Mouse (Mus musculus): ENCODE data around the gene Ugt1a5.
"Not testable (repeated sequence)": the region's sequence is repeated elsewhere in the genome, so short reads cannot be mapped to it uniquely, and the experiment has no call there.

Gene Ugt1a5

DNA sequence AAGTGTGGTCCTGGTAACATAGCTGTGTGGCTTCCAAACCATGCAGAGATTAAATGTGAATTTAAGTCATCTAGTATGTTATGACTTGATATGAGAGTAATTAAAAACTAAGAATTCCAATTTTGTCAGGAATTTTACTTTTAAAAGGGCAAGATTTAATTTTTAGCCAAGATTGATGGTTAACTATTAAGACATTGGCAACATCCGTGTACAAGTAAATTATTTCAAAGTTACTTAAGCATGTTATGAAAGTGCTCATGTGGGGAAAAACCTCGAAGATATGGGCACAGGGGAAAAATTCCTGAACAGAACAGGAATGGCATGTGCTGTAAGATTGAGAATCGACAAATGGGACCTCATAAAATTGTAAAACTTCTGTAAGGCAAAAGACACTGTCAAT, 31.6 kb downstream of the Ugt1a5 start:
- DNase-seq (ENCODE audit: low read depth): no peak

- DNase-seq (ENCODE audit: low read depth): peak; percentile 16
Observed at GRCm38 (mm10) chr1:88199996-88200395, 34.2 kb downstream of the Ugt1a5 start.

DNA sequence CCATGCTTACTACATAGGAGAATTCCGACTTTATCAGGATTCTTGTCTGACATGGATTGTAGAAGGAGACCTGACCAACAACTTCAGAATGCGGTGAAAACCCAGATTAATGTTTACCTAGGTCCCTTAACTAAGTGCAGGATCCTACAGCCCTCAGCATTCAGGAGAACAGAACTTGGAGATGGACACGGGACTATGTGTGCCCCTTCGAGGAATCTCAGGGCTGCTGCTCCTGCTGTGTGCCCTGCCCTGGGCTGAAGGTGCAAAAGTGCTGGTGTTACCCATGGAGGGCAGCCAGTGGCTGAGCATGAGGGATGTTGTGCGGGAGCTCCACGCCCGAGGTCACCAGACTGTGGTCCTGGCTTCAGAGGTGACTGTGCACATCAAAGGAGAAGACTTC, 34.6 kb downstream of the Ugt1a5 start, which contains the start of gene Ugt1a2:
Gene Ugt1a2, plus strand, starts transcription at position 146 of the 400 bp plus-strand sequence.
- no peak for DNase-seq (ENCODE audit: low read depth)

DNA sequence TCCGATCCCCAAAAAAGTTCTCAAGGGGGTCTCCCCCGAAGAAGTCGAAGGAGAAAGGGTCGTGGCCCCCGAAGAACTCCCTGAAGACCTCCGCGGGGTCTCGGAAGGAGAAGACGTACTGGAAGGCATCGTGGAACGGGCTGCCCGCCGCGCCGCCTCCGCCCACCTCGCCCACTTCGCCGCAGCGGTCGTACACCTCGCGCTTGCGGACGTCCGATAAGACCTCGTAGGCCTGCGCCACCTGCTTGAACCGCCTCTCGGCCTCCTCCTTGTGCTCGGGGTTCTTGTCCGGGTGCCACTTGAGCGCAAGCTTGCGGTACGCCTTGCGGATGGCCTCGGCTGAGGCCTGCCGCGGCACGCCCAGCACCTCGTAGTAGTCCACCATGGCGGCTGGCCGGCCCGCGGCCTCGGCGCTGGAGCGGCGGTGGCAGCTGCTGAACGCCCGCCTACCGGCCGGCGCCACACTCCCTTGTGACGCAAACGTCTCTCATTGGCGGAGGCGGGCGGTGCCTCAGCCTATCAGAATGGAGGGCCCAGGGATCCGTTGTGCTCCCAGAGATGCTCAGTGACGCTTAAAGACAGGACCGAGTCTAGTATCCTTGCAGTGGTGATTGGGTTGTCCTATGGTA, 39.6 kb downstream of the Ugt1a5 start, which contains the start of gene Dnajb3:
Gene Dnajb3, minus strand, starts transcription at position 489 of the 629 bp plus-strand sequence.
- DNase-seq (ENCODE audit: low read depth): no peak

- no peak for DNase-seq (ENCODE audit: low read depth)
Observed at GRCm38 (mm10) chr1:88206843-88207479, 41.1 kb downstream of the Ugt1a5 start.

GRCm38 (mm10) chr1:88211812-88212211, 46.0 kb downstream of the Ugt1a5 start, which contains the start of gene Ugt1a1:
Gene Ugt1a1 (plus strand): TSS chr1:88211959.
- peak; percentile 44 for DNase-seq (ENCODE audit: low read depth)

GRCm38 (mm10) chr1:88212341-88213045, 46.7 kb downstream of the Ugt1a5 start:
- peak; percentile 19 for DNase-seq (ENCODE audit: low read depth)

GRCm38 (mm10) chr1:88213061-88213460, 47.2 kb downstream of the Ugt1a5 start:
- DNase-seq (ENCODE audit: low read depth): peak; percentile 9

DNA sequence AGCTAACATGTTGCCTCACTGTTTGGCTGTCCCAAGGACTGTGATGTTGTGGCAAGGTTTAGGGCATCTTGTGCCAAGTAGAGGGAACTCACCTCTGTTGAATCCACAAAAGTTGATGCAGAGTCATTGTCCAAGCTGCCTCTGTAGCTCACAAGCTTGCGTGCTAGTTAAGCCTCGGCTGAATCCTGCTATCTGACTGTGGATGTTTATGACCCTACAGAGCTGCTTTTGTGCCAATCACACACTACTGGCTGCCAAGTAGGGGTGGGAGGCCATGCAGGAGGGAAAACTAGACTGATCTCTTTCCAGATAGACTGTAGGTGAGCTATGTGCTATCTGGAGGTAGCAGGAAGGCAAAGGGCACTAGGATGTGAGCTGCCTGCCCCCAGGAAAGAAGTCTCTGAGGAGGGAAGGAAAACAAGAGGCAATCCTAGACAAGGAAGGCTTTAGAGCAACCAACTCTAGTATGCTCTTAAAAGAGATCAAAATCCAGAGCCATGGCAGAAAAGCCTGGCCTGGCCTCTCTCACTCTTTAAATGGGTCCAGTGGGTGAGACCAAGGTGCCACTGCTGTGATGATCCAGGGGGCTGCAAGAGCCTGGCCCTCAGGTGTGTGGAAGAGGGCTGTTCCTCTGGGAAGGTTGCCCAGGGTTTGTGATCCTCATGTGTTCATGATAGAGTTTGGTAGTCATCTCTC, 48.1 kb downstream of the Ugt1a5 start:
- DNase-seq (ENCODE audit: low read depth): peak; percentile 14

DNA sequence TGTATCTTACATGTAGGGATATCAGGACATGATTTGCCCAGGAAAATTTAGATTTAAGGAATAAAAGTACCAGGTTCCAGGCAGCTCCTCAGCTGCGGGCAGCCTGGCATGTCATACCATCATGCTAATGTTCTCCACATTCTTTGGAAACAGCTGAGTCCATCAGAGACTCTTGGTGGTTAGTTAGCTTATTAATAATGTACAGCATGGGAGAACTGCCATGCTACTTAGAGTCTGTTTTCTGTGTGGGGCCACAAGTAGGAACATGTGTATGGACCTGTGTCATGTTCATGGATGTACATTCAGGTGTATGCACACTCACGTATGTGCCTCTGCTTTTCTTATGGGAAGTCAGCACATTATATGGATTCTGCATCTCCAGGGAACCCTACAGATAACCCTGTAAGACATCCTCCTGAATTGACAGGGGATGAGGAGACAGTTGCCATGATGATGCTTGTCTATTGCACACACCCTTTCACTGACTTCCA, 48.7 kb downstream of the Ugt1a5 start:
- peak; percentile 5 for DNase-seq (ENCODE audit: low read depth)

GRCm38 (mm10) chr1:88215466-88216380, 49.9 kb downstream of the Ugt1a5 start:
- DNase-seq (ENCODE audit: low read depth): peak; percentile 14

- peak; percentile 3 for DNase-seq (ENCODE audit: low read depth)
Observed at GRCm38 (mm10) chr1:88216551-88216950, 50.7 kb downstream of the Ugt1a5 start.

DNA sequence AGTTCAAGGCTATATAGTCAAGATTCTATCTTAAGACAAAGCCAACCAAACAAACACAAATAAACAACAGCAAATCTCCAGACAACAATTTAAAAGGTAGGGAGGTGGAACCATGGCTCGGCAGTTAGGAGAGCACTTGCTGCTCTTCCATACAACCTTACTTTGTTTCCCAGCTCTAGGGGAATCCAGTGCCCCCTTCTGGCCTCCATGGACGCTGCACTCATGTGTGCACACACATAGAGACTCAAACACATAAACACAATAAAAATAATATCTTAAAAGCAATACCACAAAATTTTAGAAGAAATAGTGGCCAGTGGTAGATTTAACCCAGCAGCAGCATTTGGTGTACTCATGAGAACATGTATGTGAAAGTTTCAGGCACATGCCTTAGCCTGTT, 51.3 kb downstream of the Ugt1a5 start:
- peak; percentile 27 for DNase-seq (ENCODE audit: low read depth)

GRCm38 (mm10) chr1:88217576-88217975, 51.8 kb downstream of the Ugt1a5 start:
- DNase-seq (ENCODE audit: low read depth): peak; percentile 4

- peak; percentile 18 for DNase-seq (ENCODE audit: low read depth)
Observed at GRCm38 (mm10) chr1:88218051-88218450, 52.2 kb downstream of the Ugt1a5 start.

DNA sequence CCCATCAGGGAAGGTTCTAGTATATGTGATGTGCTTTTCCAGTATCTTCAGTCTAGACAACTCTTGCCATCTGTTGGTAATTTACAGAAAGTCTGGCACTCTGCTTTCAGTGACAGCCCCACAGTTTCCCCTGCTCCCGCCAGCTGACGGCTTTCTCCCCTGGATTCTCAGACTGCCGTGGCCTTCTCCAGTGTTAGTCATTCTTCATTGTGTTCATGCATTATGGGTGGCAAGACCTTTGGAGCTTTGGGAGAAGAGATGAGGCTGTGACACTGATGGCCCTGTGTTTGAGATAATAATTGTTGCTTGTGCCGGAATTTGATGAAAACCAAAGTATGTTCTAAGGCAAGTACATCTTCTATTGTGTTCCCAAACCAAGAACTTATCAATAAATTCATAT, 52.8 kb downstream of the Ugt1a5 start:
- DNase-seq (ENCODE audit: low read depth): peak; percentile 3

DNA sequence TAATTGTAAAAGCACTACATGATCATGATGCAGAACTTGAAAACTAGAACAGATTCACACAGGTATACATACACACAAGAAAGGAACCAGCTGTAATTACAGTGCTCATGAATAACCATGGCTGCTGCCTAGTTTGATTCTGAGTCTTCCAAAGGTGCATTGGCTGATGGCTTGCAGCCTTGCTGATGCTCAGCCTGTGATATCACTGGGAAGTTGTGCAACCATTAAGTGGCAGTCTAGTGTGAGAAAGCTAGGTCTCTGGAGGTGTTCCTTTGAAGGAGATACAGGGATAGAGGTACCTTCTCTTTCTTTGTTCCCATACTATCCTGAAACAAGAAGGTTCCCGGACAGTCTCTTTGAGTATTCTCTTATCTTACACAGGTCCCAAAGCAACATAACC, 53.2 kb downstream of the Ugt1a5 start:
- peak; percentile 5 for DNase-seq (ENCODE audit: low read depth)

- DNase-seq (ENCODE audit: low read depth): peak; percentile 8
Observed at GRCm38 (mm10) chr1:88220336-88220735, 54.5 kb downstream of the Ugt1a5 start.

DNA sequence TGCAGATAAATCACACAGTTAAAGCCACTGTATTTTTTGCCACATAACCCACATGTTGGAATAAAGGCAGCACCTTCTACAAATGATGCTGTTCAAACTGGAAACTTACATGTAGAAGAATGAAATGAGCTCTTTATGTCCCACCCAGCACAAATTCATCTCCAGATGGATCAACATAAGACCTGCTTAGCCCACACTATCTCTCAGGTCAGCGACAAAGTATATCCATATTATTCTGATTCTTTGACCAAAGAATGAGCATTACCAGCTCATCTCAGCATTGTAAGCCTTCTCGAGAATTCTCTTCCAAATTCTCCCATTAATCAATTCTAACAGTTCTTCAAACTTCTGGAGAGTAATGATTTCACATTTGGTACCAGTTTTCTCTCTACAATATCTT, 56.4 kb downstream of the Ugt1a5 start:
- DNase-seq (ENCODE audit: low read depth): no peak

DNA sequence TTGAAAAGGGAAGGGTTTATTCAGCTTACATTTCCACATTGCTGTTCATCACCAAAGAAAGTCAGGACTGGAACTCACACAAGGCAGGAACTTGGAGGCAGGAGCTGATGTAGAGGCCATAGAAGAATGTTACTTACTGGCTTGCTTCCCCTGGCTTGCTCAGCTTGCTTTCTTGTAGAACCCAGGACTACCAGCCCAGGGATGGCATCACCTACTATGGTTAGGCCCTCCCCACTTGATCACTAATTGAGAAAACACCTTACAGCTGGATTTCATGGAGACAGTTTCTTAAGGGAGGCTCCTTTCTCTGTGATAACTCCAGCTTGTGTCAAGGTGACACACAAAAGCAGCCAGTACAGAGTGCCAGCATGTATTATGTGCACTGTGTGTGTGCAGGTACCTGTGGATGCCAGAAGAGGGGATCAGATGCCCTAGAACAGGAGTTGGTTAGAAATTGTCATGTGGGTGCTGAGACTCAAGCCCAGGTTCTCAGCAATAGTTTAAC, 57.3 kb downstream of the Ugt1a5 start:
- not testable (repeated sequence) for DNase-seq (ENCODE audit: low read depth)

DNA sequence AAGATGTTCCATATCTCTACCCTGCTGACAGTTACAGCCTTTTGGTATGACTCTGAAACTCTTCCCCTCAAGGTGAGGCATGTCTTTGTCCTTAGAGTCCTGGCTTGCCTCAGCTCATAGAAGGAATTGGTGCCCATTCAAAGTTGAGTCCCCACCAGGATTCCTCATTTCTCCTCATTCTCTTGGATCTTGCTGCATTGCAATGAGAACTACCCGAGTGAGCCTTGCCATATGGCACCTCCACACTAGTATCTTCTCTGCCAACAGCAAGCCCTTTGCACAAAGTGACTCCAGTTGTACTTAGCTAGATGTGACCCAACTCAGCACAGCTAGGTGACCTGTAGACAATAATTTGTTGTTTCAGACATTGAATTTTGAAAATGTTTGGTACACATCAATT, 57.8 kb downstream of the Ugt1a5 start:
- DNase-seq (ENCODE audit: low read depth): no peak

Measured in NIH3T3 (cell line).